Mouse (Mus musculus) liver, embryonic 16.5 days (tissue): Measurements from ENCODE around the gene Olfr17. TPM values are rescaled to one million over a fixed set of nuclear protein-coding genes. Genes with fewer than 3 reads are reported as not detected.

ENCODE experiments used
- polyA plus RNA-seq: library from polyadenylated mRNA; unstranded; fragments of >200 nt; fragmentation: Nextera tagmentation; extraction: Ambion mirVana; gene quantifications from 2 replicates; pipeline ENCODE4 v1.2.1, GENCODE M21; 2015

The Olfr17 gene
- polyA plus RNA-seq, 1 experiment from 2014 or later: not detected

Other genes starting within 250 kb of the Olfr17 start
- not detected in 2 replicates for gene Olfr703, start 249.9 kb upstream of the Olfr17 start, polyA plus RNA-seq
- not detected in 2 replicates for gene Olfr704, start 230.0 kb upstream of the Olfr17 start, polyA plus RNA-seq
- gene Olfr705, start 216.3 kb upstream of the Olfr17 start, polyA plus RNA-seq: not detected in 2 replicates
- gene Olfr706, start 205.1 kb upstream of the Olfr17 start, polyA plus RNA-seq: not detected in 2 replicates
- gene Olfr707, start 192.0 kb upstream of the Olfr17 start, polyA plus RNA-seq: not detected in 2 replicates
- gene Olfr1532-ps1, start 185.2 kb upstream of the Olfr17 start, polyA plus RNA-seq: not detected in 2 replicates
- gene Olfr709-ps1, start 161.0 kb upstream of the Olfr17 start, polyA plus RNA-seq: not detected in 2 replicates
- gene Olfr710, start 144.9 kb upstream of the Olfr17 start, polyA plus RNA-seq: not detected in 2 replicates
- not detected in 2 replicates for gene Olfr6, start 129.3 kb upstream of the Olfr17 start, polyA plus RNA-seq
- gene Olfr711, start 117.8 kb upstream of the Olfr17 start, polyA plus RNA-seq: not detected in 2 replicates
- gene Olfr2, start 87.1 kb upstream of the Olfr17 start, polyA plus RNA-seq: not detected in 2 replicates
- not detected in 2 replicates for gene Olfr713, start 62.0 kb upstream of the Olfr17 start, polyA plus RNA-seq
- gene Olfr714, start 22.2 kb upstream of the Olfr17 start, polyA plus RNA-seq: not detected in 2 replicates
- not detected in 2 replicates for gene Olfr715b, start 17.1 kb downstream of the Olfr17 start, polyA plus RNA-seq
- not detected in 2 replicates for gene Olfr715, start 37.9 kb downstream of the Olfr17 start, polyA plus RNA-seq
- gene Olfr716, start 45.1 kb downstream of the Olfr17 start, polyA plus RNA-seq: not detected in 2 replicates
- not detected in 2 replicates for gene Nlrp14, start 73.8 kb downstream of the Olfr17 start, polyA plus RNA-seq
- gene Rbmxl2, start 116.2 kb downstream of the Olfr17 start, polyA plus RNA-seq: not detected in 2 replicates